Mouse (Mus musculus) granulocyte monocyte progenitor cell, adult 5-6 weeks (primary cell): ENCODE results near the gene Ap5b1. TPM values are rescaled to one million over a fixed set of nuclear protein-coding genes. Genes with fewer than 3 reads are reported as not detected.

Source experiments
- ATAC-seq: replicated peaks from 2 replicates; pipeline ENCODE4 v1.8.0; 2016; ENCODE audit warnings: mild to moderate bottlenecking, moderate TSS enrichment, inconsistent platforms; ENCODE audit not compliant: poor library complexity, severe bottlenecking
- total RNA-seq, 2 experiments: library from RNA; stranded (forward) in 1 of 2; stranded (reverse) in 1 of 2; fragments of 200-712, 200-1000 nt in 1 of 2; fragments of >200 nt in 1 of 2; fragmentation: Nextera tagmentation in 1 of 2; gene quantifications; 2 replicates each; pipeline ENCODE4 v1.2.3; 2014 to 2017

Ap5b1 gene
- total RNA-seq, 2 experiments from 2014 or later, result 5.7 to 10.4 TPM

DNA sequence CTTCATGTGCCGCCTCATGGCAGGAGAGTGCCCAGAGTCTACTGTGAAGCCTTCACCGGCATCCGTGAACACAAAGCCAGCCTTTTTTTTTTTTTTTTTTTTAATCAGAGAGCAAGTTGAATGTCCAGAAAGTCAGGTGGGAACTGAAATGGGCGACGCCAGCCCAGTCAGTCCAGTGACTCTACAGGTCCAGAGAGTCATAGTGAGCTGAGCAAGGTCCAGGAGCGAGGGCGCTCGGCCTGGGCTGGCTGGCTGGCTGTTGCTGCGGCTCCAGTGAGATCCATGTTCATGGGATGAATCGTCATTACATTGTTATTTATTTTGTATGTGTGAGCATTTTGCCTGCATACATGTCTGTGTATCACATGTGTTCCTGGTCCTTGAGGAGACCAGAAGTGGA lies 5.0 kb upstream of the Ap5b1 start:
- no peak for ATAC-seq

DNA sequence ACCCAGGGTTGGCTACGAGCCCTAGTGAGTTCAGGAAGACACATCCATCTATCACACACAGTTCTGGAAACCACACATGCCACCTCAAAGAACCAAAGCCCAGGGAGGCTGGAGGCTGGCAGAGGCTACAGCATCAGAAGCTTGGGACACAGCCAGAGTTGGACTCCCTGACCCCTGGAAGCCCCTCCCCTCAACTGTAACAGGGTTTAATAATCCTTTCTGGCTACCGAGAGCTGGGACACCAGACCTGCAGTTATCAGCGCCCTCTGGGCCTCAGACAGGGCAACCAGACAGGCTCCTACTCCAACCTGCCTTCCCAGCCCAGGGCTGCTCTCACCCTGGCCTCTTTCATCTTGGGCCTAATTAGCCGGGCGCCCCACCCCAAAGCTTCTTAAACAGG lies 1.5 kb upstream of the Ap5b1 start:
- ATAC-seq, result no peak

DNA sequence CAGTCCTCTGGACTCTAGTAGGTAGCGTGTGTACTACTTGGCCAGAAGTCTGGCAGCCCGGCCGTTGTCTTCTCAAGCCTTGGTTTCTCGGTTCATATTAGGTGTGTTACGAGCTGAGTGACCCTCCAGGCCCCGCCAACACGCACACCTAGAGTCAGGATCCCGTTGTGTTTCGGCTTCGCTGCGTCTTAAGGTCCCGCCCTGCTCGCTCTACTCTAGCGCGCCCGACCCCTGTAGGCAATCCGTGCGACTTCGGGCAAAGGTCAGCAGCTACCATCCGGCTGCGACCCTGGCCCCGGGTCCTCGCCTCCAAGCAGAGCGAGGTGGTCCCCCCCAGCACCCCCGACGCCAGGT lies 668 bp upstream of the Ap5b1 start:
- ATAC-seq, result no peak

DNA sequence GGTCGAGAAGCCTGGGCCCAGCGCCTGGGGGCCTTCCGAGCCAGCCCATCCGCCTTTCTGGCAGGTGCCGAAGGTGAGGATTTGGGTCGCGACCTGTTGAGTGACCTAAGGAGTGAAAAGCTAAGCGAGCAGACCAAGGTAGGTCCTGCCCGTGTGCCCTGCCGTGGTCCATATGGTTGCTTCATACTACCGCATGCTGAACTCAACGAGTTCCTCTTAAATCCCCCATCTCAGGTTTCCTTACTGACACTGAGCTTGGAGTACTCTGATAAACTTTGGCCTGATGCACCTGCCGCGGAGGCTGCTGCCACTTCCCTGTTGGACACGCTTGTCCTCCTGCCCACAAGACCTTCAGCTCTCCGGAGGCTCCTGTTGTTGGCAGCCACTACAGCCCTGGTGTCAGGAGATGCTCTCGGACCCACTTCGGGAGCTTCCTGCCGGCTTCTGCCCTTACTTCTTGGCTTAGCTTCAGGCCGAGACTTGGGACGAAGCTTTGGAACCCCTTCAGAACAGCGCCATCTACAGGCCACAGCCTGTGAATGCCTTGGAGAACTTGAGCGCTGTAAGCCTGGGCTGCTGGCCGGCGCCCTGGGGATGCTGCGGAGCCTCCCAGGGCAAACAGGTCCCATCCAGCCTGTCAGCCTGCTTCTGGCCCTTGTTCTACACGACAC lies 780 bp downstream of the Ap5b1 start:
- 0 out of 2 replicates have a peak, but pooled peaks have one; percentile 12 for ATAC-seq

DNA sequence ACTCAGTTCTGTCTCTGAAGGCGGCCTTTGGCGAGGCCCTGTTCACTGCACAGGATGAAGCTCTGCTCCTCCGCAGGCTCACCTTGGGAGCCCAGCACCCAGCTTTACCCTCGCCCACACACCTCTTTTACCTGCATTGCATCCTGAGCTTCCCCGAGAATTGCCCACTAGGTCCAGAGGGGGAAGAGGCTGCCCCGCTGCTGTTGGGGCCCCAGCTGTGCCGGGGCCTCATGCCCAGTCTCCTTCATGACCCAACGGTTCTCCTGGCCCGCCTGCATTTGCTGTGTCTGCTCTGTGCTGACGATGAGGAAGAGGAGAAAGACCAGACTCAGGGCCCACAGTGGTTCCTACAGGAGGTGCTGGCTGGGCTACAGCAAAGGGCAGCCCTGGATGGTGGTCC lies 1.7 kb downstream of the Ap5b1 start:
- ATAC-seq, result no peak

DNA sequence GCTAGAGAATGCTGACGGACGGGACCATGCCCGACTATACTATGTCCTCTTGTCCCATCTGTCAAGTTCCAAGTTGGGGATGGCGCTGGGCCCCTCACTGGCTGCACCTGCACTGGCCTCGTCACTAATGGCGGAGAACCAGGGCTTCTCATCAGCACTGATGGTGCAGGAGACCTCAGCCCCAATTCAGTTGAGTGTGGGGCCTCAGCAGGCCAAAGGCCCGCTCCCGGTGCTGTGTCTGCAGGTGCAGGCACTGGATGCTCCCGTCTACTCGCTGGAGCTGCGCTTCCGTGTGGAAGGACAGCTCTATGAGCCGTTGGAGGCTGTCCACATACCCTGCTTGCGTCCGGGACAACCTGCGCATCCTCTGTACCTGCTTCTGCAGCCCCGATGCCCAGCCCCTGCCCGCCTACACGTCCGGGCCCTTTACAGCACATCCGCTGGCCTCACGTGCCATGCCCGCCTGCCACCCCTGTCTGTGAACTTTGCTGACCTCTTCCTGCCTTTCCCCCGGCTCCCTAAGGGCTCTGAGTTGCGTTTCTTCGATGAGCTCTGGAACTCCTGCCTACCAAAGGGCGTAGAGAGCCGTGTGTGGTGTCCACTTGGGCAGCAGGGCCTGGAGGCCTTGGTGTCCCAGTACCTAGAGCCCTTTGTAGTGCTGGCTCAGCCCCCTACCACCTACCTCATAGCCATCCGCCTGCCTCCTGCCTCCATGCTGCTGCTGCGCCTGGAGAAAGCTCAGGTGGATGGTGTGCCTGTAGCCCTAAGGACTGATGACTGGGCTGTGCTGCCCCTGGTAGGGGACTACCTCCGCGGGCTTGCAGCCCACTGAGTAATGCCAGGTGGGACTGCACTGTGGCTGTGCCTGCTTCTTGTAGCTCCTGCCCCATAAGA lies 2.8 kb downstream of the Ap5b1 start:
- no peak for ATAC-seq

DNA sequence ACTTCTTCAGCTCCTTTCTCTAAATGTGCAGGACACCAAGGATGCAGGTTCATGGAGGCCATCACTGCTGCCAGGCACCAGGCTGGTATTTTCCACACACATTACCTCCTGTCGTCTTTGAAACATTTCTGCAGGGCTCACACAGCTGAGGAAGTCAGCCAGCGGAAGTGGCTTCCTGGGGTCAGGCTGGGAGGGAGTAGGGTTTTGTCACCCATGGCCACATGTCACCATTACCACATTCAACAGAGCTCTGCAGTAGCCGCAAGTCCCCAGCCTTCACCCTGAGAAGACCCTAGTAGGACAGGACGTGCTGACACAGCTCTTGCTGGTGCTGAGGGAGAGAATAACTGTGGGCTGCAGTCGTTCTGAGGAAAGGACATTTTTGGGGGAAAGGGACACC lies 4.0 kb downstream of the Ap5b1 start:
- ATAC-seq, result peak; percentile 63

DNA sequence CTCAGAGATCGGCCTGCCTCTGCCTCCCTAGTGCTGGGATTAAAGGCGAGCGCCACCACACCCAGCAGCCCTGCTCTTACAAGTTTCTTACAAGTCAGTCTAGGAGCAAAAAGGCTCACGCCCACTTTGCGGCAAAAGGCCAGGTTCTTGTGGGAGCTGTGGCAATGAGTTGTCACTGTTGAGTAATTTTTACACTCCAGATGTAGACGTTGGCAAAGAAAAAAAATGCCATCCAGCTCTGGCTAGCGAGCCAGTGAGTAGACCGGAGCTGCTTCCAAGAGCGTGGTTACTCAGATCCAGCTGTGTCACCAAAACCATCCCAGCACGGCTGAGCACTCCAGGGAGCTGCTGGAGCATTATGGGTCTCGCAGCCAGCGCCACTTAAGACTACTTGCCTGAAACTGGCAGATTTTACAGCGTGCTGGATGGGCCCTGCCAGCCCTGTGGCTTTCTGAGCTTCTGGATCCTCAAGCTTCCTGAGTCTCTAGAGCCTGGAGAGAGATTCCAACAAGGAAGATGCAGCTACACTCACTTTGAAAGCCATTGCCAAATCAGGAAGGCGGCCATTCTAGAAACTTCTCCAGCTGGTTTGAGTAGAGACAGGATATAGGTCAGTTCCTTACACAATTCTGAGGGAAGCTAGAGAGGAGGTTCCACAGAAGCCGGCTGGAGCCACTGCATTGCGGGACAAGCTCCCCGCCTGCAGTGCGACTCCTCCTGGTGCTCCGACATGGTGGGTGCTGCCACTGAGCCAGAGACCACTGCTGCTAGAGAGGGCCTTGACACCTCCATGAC lies 4.7 kb downstream of the Ap5b1 start:
- peak; percentile 49 for ATAC-seq

DNA sequence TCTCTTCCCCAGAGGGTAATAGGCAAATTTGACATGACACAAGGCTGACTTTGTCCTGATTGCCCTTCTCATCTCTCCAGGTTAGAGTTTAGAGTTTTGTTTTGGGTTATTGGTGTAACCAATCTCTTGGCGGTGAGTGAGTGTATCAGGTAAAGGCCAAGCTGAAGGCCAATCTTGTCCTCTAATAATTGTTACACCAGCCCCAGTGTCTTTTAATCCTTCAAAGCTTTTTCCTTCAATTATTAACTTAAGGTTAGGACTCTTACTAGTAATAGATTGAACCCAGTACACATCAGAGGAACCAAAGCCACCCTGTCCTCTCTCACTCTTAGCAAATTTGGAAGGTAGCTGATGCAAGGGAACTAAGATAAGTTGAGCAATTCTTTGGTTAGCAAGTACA lies 7.5 kb downstream of the Ap5b1 start:
- ATAC-seq, result no peak

DNA sequence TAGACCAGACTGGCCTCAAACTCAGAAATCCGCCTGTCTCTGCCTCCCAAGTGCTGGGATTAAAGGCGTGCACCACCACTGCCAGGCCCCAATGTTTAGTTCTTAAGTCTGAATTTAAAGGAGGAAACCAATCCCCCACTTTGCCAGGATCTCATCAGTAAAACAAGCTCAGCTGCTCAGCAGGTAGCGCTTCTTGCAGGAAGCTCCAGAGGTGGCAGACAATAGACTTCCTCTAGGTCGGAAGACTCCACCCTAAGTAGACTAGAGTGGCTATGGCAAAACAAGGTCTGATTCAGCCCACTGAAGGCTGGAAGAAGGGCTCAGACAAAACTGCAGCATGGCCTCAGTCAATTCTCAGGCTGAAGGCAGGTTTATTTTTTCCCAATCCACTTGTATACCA lies 12.1 kb downstream of the Ap5b1 start:
- no peak for ATAC-seq

DNA sequence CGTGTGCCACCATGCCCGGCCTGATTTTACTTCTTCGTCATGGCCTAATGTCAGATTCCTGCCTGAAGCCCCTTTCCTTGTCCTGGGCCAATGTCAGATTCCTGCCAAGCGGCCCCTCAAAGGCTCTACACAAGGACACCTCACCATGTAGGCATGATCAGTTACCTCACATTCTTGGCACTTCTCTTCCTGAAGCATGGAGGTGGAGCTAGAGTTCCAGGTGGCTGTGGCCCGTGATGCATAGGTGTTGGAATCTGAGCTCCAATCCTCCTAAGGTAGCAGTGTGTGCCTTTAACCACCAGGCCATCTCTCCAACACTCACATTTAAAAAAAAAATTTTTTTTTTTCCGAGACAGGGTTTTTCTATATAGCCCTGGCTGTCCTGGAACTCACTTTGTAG lies 13.0 kb downstream of the Ap5b1 start:
- no peak for ATAC-seq

DNA sequence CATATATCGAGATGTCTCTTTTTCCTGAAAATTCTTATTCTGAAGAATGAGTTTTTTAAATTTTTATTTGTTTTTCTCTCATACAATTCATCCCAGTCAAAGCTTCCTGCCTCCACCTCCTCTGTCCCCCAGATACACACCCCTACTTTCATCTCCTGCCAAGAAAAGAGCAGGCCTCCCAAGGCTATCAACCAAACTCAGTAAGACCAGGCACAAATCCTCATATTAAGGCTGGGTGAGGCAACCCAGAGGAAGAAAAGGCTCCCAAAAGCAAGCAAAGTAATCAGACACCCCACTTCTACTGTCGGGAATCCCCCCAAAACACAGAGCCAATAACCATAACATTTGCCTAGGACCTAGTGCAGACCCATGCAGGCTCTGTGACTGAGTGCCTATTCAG lies 14.2 kb downstream of the Ap5b1 start:
- no peak for ATAC-seq

DNA sequence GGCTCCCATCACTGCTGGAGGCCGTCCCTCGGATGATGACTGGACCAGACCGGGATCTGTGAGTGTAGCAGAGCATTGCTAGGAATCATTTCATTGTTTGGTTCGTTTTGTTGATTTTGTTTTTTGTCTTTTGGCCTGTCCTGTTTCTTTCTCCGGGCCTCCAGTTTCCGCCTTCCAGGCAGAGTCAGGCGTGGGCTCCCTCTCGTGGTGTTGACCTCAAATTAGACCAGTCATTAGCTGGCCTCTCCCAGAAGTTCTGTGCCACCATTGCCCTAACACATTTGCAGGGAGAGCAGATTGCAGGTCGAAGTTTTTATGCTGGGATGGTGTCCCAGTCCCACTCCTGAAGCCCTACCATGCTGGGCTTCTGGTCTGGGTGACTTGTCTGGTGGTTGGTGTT lies 21.3 kb downstream of the Ap5b1 start:
- no peak for ATAC-seq

DNA sequence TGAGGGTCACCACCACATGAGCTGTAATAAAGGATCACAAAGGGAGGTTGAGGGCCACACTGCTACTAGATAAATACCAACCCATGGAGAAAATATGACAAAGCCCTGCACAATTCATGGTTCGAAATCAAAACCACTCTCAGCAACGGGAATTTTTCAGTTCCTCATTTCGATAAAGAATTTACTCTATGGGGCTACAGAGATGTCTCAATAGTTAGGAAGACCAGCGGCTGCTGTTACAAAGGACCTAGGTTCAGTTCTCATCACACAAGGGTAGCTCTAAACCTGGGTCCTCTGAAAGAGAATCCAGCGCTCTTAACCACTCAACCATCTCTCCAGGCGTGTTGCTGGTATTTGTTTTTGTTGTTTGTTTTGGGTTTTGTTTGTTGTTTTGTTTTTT lies 24.1 kb downstream of the Ap5b1 start:
- peak; percentile 72 for ATAC-seq

DNA sequence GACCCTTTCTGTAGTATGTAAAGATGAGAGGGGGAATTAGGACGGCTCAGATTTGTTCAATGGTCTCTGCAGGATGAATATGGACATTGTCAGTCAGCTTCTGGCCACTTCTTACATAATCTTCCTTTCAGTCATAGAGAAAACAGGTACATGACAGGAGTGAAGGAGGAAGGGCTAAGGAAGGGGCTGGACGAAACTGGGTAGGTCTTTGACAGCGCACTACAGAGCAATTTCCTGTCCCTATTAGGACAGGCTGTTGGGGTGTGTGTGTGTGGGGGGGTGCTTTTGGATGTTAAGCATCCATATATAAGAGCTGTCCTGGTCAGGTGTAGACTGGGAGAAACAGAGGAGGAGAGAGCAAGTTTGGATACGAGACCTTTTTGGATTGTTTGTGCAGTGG lies 31.4 kb downstream of the Ap5b1 start:
- peak; percentile 59 for ATAC-seq

DNA sequence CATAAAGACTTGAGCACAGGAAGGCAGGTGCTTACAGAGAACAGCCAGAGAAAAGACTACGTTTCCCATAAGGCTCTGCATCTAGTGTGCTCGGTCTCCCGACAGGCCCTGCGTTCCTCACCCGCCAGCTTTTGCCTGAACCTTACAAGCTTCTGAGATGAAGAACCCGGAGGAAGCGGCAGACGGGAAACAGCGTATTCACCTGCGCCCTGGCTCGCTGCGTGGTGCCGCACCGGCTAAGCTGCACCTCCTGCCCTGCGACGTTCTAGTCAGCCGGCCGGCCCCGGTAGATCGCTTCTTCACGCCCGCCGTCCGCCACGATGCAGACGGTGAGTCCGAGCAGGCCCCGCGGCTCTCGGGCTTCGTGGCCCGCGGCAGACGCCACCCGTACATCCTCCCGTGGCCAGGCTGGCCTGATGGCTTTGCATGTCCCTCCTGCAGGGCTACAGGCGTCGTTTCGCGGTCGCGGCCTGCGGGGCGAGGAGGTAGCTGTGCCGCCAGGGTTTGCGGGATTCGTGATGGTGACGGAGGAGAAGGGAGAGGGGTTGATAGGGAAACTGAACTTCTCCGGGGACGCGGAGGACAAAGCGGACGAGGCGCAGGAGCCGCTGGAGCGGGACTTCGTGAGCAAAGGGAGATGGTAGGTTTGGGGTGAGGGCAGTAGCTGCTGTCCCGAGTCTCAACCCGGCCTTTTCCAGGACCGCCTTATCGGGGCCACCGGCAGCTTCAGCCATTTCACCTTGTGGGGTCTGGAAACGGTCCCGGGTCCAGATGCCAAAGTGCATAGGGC lies 34.1 kb downstream of the Ap5b1 start, which contains the start of gene Rnaseh2c:
Gene Rnaseh2c, plus strand, starts transcription at position 122 of the 790 bp plus-strand sequence.
- peak; percentile 47 for ATAC-seq

DNA sequence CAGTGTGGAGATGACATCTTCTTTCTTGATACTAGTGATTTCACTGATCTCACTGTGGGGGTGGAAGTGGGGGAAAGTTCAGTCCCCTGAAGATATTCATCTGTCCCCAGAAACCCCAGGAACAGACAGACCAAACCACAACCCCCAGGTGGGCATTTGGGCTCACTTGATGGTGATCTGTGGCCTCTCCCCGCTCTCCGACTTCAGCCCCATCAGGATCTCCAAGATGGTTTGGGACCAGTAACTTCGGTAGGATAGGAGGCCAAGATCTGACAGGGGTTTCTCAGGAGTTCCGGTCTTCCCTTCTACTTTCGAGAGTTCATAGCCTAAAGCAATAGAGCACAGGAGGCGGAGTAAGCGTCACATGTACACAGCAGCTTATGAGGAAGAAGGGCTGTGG lies 35.8 kb downstream of the Ap5b1 start:
- ATAC-seq, result no peak

DNA sequence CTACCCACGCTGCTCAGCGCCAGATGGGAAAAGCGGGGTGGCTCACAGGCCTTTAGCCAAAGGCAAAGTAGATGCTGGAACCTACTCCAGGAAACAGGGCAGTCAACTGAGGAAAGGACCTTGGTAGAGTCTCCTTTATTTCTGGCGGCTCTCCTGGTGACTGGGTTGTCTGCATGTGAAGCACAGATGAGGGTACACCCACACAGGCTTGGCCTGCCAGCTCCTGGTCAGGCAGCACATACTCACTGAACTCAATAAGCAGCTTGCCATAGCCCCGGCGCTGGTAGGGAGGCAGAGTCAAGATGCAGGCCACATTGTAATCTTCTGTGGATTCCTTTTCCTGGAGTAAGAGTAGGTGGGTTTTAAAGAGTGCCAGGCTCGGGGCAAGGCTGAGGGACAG lies 37.3 kb downstream of the Ap5b1 start:
- ATAC-seq, result no peak

DNA sequence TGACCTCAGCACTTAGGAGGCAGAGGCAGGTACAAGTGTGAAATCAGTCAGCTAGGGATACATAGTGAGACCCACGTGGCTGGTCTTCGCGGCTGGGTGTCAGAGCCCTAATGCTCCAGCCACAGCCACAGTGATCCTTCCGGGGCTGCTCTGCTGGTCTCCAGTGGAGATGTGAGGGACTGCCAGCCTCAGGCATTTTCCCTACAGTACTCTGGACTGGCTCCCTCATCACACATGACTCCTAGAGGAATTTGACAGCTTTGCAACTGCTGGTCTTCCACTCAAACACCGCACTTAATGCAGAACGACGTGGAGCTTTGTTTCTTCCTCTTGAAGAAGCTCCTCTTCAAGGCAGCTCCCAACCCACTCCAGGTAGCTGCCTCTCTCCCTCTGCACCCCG lies 38.4 kb downstream of the Ap5b1 start:
- ATAC-seq, result no peak

DNA sequence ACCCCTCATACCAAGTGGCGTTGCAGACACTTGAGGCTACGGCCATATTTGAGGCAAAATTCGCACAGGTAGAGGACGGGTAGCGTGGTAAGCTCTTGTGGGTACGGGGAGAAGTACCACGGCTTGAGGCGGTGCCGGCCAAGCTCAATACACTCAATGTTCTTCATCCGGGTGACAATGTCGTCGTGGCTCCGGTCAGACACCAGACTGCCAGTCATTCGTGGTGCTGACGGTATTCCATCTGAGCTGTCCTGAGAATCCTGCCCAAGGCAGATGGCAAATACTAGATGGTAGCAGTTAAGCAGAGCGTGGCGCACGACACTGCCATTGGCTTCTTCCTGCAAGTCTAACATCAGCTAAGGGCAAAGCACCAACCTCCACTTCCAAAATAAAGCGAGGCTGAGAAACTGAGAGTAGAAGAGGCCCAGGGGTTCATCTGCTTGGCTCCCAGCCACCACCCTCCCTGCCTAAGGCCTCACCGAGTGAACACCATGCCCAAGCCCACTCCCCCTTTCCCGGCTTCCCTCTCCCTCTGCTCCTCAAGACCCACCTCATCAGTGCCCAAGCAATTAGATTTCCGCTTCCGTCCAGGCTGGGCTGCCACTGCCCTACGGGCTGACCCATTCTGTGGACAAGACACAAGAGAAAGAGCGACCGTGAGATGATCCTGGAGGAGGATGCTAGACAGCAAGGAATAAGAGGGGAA lies 40.0 kb downstream of the Ap5b1 start:
- ATAC-seq, result no peak
